Mouse (Mus musculus) adrenal gland, postnatal 10 days (tissue): ENCODE measurements around the gene Trpm6. TPM values are rescaled to one million over a fixed set of nuclear protein-coding genes. Genes with fewer than 3 reads are reported as not detected.

Experiments
- DNase-seq: peaks from one replicate; pipeline ENCODE4 v3.0.0; 2021; ENCODE audit warnings: mixed read lengths
- total RNA-seq, 2 experiments: library from RNA; stranded (reverse); gene quantifications; 2 replicates each; pipeline ENCODE4 v1.2.3; 2021

Trpm6 gene
- total RNA-seq, 2 experiments from 2014 or later, result 0.09 to 0.27 TPM

- DNase-seq, result no peak
Measured at GRCm38 (mm10) chr19:18771561-18771960, 21.8 kb downstream of the Trpm6 start.

DNA sequence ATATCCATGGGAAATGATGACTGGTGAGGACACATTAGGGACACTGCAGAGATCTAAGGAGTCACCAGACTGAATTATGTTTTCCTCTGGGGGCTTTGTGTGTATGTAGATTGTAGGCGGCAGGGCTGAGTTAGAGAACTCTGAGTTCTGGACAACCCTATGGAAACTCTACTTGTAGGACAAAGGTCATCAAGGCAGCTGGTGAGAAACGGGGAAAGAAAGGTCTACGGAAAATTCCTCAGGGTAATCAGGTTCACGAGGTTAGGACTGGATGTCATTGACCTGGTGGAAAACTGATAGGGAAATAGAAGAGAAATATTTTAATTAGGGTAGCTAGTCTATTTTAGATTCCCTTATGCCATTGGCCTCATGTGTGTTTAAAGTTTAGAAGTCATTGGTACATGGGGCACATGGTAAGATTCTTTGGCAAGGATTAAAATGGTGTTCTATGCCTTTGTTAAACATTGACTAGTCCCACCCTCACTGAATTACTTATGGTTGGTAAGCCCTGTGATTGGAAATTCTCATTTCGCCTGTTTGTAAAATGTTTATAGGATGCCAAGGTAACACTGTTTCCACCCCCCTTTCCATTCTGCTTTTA, 23.2 kb downstream of the Trpm6 start:
- no peak for DNase-seq

GRCm38 (mm10) chr19:18774085-18774484, 24.3 kb downstream of the Trpm6 start:
- DNase-seq, result no peak

DNA sequence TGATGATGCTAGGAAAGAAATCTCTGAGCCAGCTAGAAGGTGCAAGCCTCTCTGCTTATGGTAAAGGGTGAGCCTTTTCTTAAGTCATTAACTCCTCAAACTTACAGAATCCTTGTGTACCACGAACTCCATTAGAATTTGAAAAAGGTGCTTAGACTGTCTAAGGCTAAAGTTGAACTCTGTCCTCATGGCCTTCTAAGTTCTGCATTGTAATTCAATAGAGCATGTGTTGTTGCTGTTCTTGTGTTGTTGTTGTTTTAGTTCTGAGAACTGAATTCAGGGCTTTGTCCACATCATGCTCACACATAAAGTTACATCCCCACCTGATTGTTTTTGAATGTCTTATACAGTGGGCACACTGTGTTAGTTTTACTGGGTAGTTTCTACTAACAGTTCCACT, 49.9 kb downstream of the Trpm6 start:
- DNase-seq, result no peak

DNA sequence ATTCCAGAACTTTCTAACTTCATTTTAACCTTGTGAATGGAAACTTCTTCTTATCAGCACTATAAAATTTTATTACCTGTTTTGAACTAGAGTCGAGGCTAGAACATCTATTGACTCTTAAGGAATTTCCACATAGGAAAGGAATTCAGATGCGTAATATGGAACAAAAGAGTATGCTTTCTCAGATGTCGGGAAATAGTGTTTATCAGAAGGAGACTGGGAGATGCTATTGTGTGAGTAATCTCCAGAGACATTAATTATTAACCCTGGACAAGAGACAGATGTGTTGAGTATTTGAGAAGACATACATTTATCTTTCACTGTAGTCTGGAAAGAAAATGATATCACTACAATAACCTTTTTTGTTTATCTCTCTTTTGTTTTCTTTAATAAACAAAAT, 61.5 kb downstream of the Trpm6 start:
- no peak for DNase-seq

GRCm38 (mm10) chr19:18815170-18815569, 65.4 kb downstream of the Trpm6 start:
- DNase-seq, result no peak

DNA sequence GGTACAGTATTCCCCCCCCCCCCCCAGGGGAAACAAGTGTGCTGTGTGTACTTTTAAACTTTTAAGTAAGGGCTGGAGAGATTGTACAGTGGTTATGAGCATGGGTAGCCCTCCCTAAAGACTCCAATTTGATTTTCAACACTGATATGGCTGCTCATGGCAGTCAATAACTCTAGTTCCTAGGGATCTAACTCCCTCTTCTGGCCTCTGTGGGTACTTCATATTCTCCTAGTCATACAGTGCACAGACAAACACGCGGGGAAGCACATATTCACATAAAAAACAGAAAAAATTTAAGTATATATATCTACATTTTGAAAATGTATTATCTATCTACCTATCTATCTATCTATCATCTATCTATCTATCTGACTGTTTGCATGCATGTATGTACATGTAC, 67.6 kb downstream of the Trpm6 start:
- DNase-seq, result no peak

- DNase-seq, result no peak
Measured at GRCm38 (mm10) chr19:18828601-18829000, 78.8 kb downstream of the Trpm6 start.

- no peak for DNase-seq
Measured at GRCm38 (mm10) chr19:18831196-18831595, 81.4 kb downstream of the Trpm6 start.

DNA sequence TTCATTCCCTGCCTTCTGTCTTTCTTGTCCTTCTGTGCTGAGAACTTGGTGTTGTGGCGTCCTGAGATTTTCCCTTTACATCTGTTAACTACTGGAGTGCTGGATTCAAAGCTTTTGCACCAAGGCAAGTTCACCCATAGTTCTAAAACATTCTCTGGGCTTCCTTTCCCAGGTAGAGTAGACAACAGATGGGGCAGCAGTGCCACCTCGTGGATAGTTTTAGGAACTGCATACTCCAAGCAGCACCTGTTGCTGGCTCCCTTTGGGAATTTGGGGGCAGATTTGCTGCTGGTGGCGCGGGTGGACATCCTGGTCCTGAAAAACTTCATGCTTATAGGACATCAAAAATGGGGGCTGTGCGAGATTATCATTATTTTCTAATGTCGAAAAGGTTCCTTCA, 85.2 kb downstream of the Trpm6 start:
- peak; percentile 73 for DNase-seq

GRCm38 (mm10) chr19:18841789-18842562, 92.2 kb downstream of the Trpm6 start:
- no peak for DNase-seq

- no peak for DNase-seq
Measured at GRCm38 (mm10) chr19:18842626-18843025, 92.8 kb downstream of the Trpm6 start.

DNA sequence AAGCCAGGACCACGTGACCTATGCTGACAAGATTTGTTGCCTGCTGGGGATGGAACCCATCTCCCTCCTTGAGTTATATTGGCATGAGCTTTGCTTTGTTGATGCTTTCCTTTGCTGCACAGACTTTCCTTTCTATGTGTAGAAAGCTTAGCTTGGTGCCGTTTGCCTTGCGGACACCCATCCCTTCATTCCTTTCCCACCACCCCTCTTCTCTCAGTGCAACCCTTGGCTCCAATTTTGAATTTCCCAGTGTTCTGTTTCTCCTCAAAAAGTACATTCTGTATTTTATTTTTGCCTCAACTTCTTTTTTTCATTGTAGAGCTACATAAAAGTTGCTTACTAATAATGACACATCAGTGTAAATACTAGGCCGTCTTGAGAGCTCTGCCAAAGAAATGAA, 96.6 kb downstream of the Trpm6 start:
- DNase-seq, result no peak

GRCm38 (mm10) chr19:18868311-18868710, 118.5 kb downstream of the Trpm6 start:
- no peak for DNase-seq

DNA sequence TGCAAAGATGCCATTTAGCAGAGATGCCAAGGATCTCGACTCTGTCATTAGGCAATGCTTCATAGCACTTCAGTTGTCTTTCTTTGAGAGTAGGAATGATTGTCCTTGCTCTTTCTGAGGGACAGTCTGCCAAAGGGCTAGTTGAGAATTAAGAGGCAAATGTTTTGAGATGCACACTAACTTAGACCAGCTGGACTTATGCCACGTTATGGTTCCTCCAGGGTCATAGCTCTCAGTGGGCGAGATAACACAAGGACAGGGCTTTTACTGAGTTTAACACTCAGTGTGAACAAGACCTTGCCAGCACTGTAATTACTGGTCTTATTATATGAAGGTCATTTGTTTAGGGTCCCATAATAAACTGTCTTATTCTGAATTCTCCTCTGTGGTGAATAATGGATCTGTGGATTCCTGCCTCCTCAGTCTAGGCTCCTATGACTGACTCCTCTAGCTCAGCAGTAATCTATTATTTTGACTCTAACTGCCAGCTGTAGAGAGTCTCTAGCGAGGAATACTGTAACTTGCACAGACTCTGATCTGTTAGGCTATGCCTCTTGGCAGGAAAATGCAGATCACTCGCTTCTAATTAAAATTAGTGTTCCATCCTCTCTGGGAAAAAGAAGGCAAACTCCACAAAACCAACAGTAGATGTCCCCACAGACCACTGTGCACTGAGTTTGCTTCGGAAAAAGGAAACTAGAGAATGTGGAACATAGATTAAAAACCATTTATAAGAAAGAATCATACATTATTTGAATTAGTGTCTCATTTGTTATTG, 123.2 kb downstream of the Trpm6 start:
- DNase-seq, result peak; percentile 7

- no peak for DNase-seq
Measured at GRCm38 (mm10) chr19:18873709-18874644, 124.2 kb downstream of the Trpm6 start.

GRCm38 (mm10) chr19:18879264-18879663, 129.5 kb downstream of the Trpm6 start:
- DNase-seq, result no peak

DNA sequence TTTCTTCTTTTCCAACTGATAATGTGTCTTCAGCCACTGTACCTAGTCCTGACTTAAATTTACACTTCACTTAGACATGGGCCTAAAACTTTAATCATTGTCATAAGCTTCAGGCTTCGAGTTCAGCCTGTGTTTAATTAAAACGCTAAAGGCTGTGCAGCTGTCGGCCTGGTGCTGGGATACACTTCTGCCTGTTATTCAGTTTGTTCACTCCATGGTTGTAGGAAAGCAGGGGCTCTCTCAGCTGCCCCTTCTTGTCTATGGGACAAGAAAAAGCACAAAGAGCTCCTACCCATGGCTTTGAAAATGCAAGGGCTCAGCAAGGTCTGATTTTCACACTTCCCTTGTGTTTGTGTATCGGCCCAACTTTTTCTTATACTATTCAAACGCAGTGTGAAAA, 131.4 kb downstream of the Trpm6 start:
- no peak for DNase-seq

GRCm38 (mm10) chr19:18887646-18888407, 138.0 kb downstream of the Trpm6 start:
- DNase-seq, result no peak

DNA sequence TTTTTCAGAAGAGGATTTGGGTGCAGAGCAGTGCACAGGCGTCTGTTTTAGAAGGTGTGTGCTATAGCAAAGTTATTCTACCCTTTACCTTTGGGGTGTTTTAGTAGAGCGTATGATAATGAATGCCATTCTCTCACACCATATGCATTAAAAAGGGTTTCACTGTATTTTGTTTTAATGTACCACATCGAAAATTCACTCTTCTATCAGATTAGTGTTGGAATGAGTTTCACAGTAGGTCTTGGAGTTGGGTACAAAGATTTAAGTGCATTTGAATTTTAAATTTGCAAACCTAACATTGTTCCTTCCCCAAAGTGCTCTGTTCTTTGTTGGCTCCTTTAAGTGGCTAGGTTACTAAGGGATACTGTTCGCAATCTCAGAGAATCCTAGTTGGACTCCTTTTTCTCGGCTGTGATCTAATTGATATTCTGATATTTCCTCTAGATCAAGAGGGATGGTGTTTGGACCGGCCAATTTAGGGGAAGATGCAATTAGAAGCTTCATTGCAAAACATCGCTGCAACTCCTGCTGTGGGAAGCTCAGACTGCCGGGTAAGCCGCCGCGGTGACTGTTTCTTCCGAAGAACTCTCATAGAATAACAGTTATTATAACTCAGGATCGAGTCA, 138.8 kb downstream of the Trpm6 start:
- no peak for DNase-seq

DNA sequence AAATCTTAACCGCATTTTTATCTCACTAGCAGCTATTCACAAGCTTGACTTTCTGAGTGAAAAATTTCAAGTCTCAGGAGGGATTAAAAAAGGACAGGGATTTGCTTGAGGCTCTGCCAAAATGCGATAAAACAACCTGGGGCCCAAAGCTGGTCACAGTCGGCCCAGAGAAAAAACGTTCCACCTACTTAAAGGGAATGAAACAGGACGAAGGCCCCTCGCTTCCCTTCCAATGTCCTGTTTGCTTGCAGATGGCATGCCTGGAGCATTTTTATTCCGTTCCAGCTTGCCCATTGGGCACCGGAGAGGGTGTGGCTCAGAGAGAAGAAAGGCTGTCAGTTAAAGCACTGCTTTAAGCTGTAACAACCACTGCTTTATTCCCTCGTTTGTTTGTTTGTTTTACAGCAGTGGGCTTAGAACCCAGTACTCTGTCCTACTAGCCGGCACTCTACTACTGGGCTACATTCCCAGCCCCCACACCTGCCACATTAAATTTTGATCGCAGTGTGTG, 139.4 kb downstream of the Trpm6 start:
- peak; percentile 29 for DNase-seq
